Mouse (Mus musculus): ENCODE measurements around the gene Smg7. TPM values are rescaled to one million over a fixed set of nuclear protein-coding genes. Genes with fewer than 3 reads are reported as not detected.
"Not testable (repeated sequence)": the region's sequence is repeated elsewhere in the genome, so short reads cannot be mapped to it uniquely, and the experiment has no call there.

The Smg7 gene
- 42.6 and 47.8 TPM in 2 replicates for polyA plus RNA-seq (2012; rRNA removed)

- peak; percentile 12 to 15 for DNase-seq (ENCODE audit: extremely low spot score in 1 of 2, low spot score in 1 of 2)
These were observed at the start of gene Smg7 for GRCm38 (mm10) chr1:152901765-152902664. Gene Smg7, minus strand, starts transcription at chr1:152902646.

GRCm38 (mm10) chr1:152942977-152943376 is 40.5 kb upstream of the Smg7 start:
- no peak for DNase-seq (ENCODE audit: extremely low spot score in 1 of 2, low spot score in 1 of 2)

- peak in 1 of 2 experiments; percentile 15 for DNase-seq (ENCODE audit: extremely low spot score in 1 of 2, low spot score in 1 of 2)
These were observed 33.9 kb upstream of the Smg7 start for GRCm38 (mm10) chr1:152936365-152936764.

GRCm38 (mm10) chr1:152935476-152935875 is 33.0 kb upstream of the Smg7 start:
- no peak for DNase-seq (ENCODE audit: extremely low spot score in 1 of 2, low spot score in 1 of 2)

- DNase-seq (ENCODE audit: extremely low spot score in 1 of 2, low spot score in 1 of 2): no peak
These were observed 31.5 kb upstream of the Smg7 start for GRCm38 (mm10) chr1:152933962-152934361.

GRCm38 (mm10) chr1:152921786-152922185 is 19.3 kb upstream of the Smg7 start:
- DNase-seq (ENCODE audit: extremely low spot score in 1 of 2, low spot score in 1 of 2): no peak

- DNase-seq (ENCODE audit: extremely low spot score in 1 of 2, low spot score in 1 of 2): no peak
These were observed 15.2 kb upstream of the Smg7 start for GRCm38 (mm10) chr1:152917626-152918025.

- DNase-seq (ENCODE audit: extremely low spot score in 1 of 2, low spot score in 1 of 2): no peak
These were observed 14.5 kb upstream of the Smg7 start for GRCm38 (mm10) chr1:152916936-152917335.

GRCm38 (mm10) chr1:152915766-152916165 is 13.3 kb upstream of the Smg7 start:
- DNase-seq (ENCODE audit: extremely low spot score in 1 of 2, low spot score in 1 of 2): no peak

GRCm38 (mm10) chr1:152913483-152914460 is 11.3 kb upstream of the Smg7 start:
- DNase-seq (ENCODE audit: extremely low spot score in 1 of 2, low spot score in 1 of 2): no peak

- DNase-seq (ENCODE audit: extremely low spot score in 1 of 2, low spot score in 1 of 2): peak; percentile 64 to 89
These were observed 2.0 kb upstream of the Smg7 start for GRCm38 (mm10) chr1:152904469-152904868.

- peak in 1 of 2 experiments; percentile 23 for DNase-seq (ENCODE audit: extremely low spot score in 1 of 2, low spot score in 1 of 2)
These were observed 1.2 kb upstream of the Smg7 start for GRCm38 (mm10) chr1:152903591-152904135.

- DNase-seq (ENCODE audit: extremely low spot score in 1 of 2, low spot score in 1 of 2): peak; percentile 96 to 97
These were observed 445 bp upstream of the Smg7 start for GRCm38 (mm10) chr1:152902665-152903516.

GRCm38 (mm10) chr1:152901419-152901764 is 1.1 kb downstream of the Smg7 start:
- DNase-seq (ENCODE audit: extremely low spot score in 1 of 2, low spot score in 1 of 2): no peak

GRCm38 (mm10) chr1:152888086-152888485 is 14.4 kb downstream of the Smg7 start:
- not testable (repeated sequence) for DNase-seq (ENCODE audit: extremely low spot score in 1 of 2, low spot score in 1 of 2)

GRCm38 (mm10) chr1:152871031-152871430 is 31.4 kb downstream of the Smg7 start:
- no peak for DNase-seq (ENCODE audit: extremely low spot score in 1 of 2, low spot score in 1 of 2)

GRCm38 (mm10) chr1:152869901-152870300 is 32.5 kb downstream of the Smg7 start:
- no peak for DNase-seq (ENCODE audit: extremely low spot score in 1 of 2, low spot score in 1 of 2)

GRCm38 (mm10) chr1:152846856-152847255 is 55.6 kb downstream of the Smg7 start:
- no peak for DNase-seq (ENCODE audit: extremely low spot score in 1 of 2, low spot score in 1 of 2)

GRCm38 (mm10) chr1:152845211-152845730 is 57.2 kb downstream of the Smg7 start:
- DNase-seq (ENCODE audit: extremely low spot score in 1 of 2, low spot score in 1 of 2): no peak

- no peak for DNase-seq (ENCODE audit: extremely low spot score in 1 of 2, low spot score in 1 of 2)
These were observed 57.8 kb downstream of the Smg7 start for GRCm38 (mm10) chr1:152844634-152845033.

Data from frontal cortex, adult 2 months (tissue).